Mouse (Mus musculus): ENCODE measurements at regions not wholly inside any gene's neighbourhood (a gene's known extent, or its start where the extent isn't known, plus 50 kb on each side); places are given as distances from the start of the nearest gene placed in this dataset.

- TF ChIP-seq CTCF (IDR thresholded peaks at IDR 0.05; ENCODE audit: low read depth) (no peak), EP300 (IDR thresholded peaks at IDR 0.05; ENCODE audit: low read depth) (no peak)
Observed at GRCm38 (mm10) chr13:35211834-35212233, 184.9 kb upstream of the Eci2 start.
